Mouse (Mus musculus): ENCODE data around the gene Pidd1. TPM values are rescaled to one million over a fixed set of nuclear protein-coding genes. Genes with fewer than 3 reads are reported as not detected.

Pidd1 gene
- polyA plus RNA-seq, 1 experiment = 12.4 TPM

GRCm38 (mm10) chr7:141433517-141434400, 10.1 kb downstream of the Pidd1 start:
- 0 out of 2 replicates have a peak, but pooled peaks cover 7% of the 10 kb centered on the region for H3K4me1 ChIP-seq (ENCODE audit: control insufficient read depth, insufficient read depth, low read length)
- peak overlapping the region; percentile 47 for H3K4me3 ChIP-seq (ENCODE audit: insufficient read depth, low read length)
- H3K27ac ChIP-seq (ENCODE audit: insufficient read depth, low read length) = no peak overlapping the region
- TF ChIP-seq POLR2A (IDR thresholded peaks at IDR 0.05; ENCODE audit: low read depth, low read length) (no peak), CTCF (IDR thresholded peaks at IDR 0.05; ENCODE audit: borderline replicate concordance, insufficient read depth, low read length) (no peak)

- TF ChIP-seq POLR2A (IDR thresholded peaks at IDR 0.05; ENCODE audit: low read depth, low read length) (no peak), CTCF (IDR thresholded peaks at IDR 0.05; ENCODE audit: borderline replicate concordance, insufficient read depth, low read length) (no peak)
- Histone ChIP-seq H3K4me3 (ENCODE audit: insufficient read depth, low read length) (no peak overlapping the region), H3K4me1 (ENCODE audit: control insufficient read depth, insufficient read depth, low read length) (0 out of 2 replicates have a peak, but pooled peaks cover 7% of the 10 kb centered on the region)
Observed at GRCm38 (mm10) chr7:141432741-141433516, 10.9 kb downstream of the Pidd1 start.

GRCm38 (mm10) chr7:141432186-141432611, 11.6 kb downstream of the Pidd1 start:
- TF ChIP-seq POLR2A (IDR thresholded peaks at IDR 0.05; ENCODE audit: low read depth, low read length) (no peak), CTCF (IDR thresholded peaks at IDR 0.05; ENCODE audit: borderline replicate concordance, insufficient read depth, low read length) (no peak)
- Histone ChIP-seq H3K4me1 (ENCODE audit: control insufficient read depth, insufficient read depth, low read length) (0 out of 2 replicates have a peak, but pooled peaks cover 7% of the 10 kb centered on the region), H3K4me3 (ENCODE audit: insufficient read depth, low read length) (no peak overlapping the region), H3K27ac (ENCODE audit: insufficient read depth, low read length) (no peak overlapping the region)

More at GRCm38 (mm10) chr7:141432741-141433516, 10.9 kb downstream of the Pidd1 start:
- no peak overlapping the region for H3K27ac ChIP-seq (ENCODE audit: insufficient read depth, low read length)

DNA sequence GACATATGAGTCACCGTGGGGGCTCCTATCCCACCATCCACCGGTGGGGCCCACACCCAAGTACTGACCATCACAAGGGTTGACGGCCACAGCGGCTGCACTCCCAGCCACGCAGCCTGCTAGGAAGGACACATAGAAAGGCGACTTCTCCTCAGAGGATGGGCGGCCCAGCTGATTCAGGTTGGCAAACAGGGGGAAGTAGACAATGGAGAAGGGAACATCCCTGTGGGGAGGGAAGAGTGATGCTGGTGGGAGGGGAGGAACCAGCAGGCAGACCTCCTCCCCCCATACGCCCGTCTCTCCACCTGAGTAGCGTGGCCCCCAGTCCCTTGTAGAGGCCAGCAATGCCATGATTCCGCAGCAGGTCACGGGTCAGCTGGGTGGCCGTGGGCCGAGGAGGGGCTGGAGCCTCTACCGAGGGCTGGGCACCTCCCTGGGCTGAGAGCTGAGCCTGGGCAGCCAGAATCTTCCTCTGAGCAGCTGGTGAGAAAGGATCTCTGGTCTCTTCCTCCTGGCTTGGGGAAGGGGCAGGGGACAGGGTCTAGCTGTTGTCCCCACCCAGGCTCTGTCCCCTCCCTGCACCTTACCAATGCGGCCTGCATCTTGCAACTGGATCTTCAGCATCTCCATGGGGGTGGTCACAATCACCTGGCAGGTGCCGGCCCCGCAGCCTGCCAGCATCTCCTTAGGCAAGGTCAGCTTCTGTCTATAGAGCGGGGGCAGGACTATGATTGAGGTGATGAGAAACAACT, 12.2 kb downstream of the Pidd1 start:
- TF ChIP-seq POLR2A (IDR thresholded peaks at IDR 0.05; ENCODE audit: low read depth, low read length) = no peak
- no peak for TF ChIP-seq CTCF (IDR thresholded peaks at IDR 0.05; ENCODE audit: borderline replicate concordance, insufficient read depth, low read length)
- 0 out of 2 replicates have a peak, but pooled peaks cover 7% of the 10 kb centered on the region for H3K4me1 ChIP-seq (ENCODE audit: control insufficient read depth, insufficient read depth, low read length)
- no peak overlapping the region for H3K4me3 ChIP-seq (ENCODE audit: insufficient read depth, low read length)

GRCm38 (mm10) chr7:141430585-141431240, 13.1 kb downstream of the Pidd1 start:
- TF ChIP-seq POLR2A (IDR thresholded peaks at IDR 0.05; ENCODE audit: low read depth, low read length) = no peak
- TF ChIP-seq CTCF (IDR thresholded peaks at IDR 0.05; ENCODE audit: borderline replicate concordance, insufficient read depth, low read length) = no peak
- Histone ChIP-seq H3K27ac (ENCODE audit: insufficient read depth, low read length) (no peak overlapping the region), H3K4me3 (ENCODE audit: insufficient read depth, low read length) (no peak overlapping the region), H3K4me1 (ENCODE audit: control insufficient read depth, insufficient read depth, low read length) (0 out of 2 replicates have a peak, but pooled peaks cover 4% of the 10 kb centered on the region)

More for the DNA sequence above, 12.2 kb downstream of the Pidd1 start:
- H3K27ac ChIP-seq (ENCODE audit: insufficient read depth, low read length) = no peak overlapping the region

- Histone ChIP-seq H3K4me3 (ENCODE audit: insufficient read depth, low read length) (no peak overlapping the region), H3K27ac (ENCODE audit: insufficient read depth, low read length) (no peak overlapping the region), H3K4me1 (ENCODE audit: control insufficient read depth, insufficient read depth, low read length) (no peaks in the 10 kb centered on the region)
- no peak for TF ChIP-seq CTCF (IDR thresholded peaks at IDR 0.05; ENCODE audit: borderline replicate concordance, insufficient read depth, low read length)
- no peak for TF ChIP-seq POLR2A (IDR thresholded peaks at IDR 0.05; ENCODE audit: low read depth, low read length)
Observed at GRCm38 (mm10) chr7:141429840-141430584, 13.8 kb downstream of the Pidd1 start.

DNA sequence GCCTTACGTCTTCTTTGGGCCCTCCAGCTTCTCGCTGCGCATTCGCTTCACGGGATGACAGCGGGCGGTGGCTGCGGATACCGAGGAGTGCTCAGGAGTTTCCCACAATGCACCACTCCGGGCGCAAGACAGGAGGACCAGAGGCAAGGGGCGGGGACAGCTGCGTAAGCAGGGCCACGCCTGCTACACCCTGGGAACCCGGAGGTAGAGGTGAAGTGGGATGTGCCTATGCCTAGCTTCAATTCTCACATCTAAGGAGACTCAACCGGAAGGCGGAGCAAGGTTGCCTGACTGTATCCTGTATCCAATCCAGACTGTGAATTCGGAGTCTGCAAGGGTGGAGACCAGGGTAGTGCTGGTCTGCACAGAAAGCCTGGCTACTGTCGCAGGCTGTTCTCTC, 14.5 kb downstream of the Pidd1 start, which contains the start of gene Cend1:
Gene Cend1 (minus strand): TSS at position 182 of the 400 bp plus-strand sequence.
- Histone ChIP-seq H3K4me1 (ENCODE audit: control insufficient read depth, insufficient read depth, low read length) (no peaks in the 10 kb centered on the region), H3K27ac (ENCODE audit: insufficient read depth, low read length) (no peak within 1 kb of the TSS), H3K4me3 (ENCODE audit: insufficient read depth, low read length) (peak within 1 kb of the TSS; percentile 11; the same call in 1 of the 2 replicates)
- no peak for TF ChIP-seq CTCF (IDR thresholded peaks at IDR 0.05; ENCODE audit: borderline replicate concordance, insufficient read depth, low read length)
- peak; percentile 42 for TF ChIP-seq POLR2A (IDR thresholded peaks at IDR 0.05; ENCODE audit: low read depth, low read length)

DNA sequence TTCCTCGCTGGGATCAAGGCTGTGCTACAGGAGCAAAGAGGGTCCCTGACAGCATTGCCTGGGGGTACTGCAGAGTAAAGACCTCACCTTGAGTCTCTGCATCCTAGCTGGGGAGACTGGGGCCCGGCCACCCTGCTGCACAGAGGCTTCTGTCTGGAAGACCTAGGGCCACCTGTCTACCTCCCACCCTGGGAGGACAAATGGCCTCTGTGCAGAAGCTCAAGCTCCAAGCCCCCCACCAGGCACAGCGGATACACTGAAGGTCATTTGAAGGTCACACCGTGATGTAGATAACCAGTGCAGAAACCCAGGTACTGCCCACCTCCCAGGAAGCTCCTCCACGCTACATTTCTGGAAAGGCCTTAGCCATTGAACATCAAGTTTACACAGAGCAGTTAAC, 15.1 kb downstream of the Pidd1 start:
- Histone ChIP-seq H3K4me3 (ENCODE audit: insufficient read depth, low read length) (no peak overlapping the region), H3K4me1 (ENCODE audit: control insufficient read depth, insufficient read depth, low read length) (no peaks in the 10 kb centered on the region)
- TF ChIP-seq POLR2A (IDR thresholded peaks at IDR 0.05; ENCODE audit: low read depth, low read length) = no peak
- no peak for TF ChIP-seq CTCF (IDR thresholded peaks at IDR 0.05; ENCODE audit: borderline replicate concordance, insufficient read depth, low read length)

More for the DNA sequence above, 15.1 kb downstream of the Pidd1 start:
- no peak overlapping the region for H3K27ac ChIP-seq (ENCODE audit: insufficient read depth, low read length)
